Mouse (Mus musculus): Measurements from ENCODE around the gene Fmnl3. TPM values are rescaled to one million over a fixed set of nuclear protein-coding genes. Genes with fewer than 3 reads are reported as not detected.

Fmnl3 gene
- polyA plus RNA-seq, 1 experiment, result 13.7 TPM

DNA sequence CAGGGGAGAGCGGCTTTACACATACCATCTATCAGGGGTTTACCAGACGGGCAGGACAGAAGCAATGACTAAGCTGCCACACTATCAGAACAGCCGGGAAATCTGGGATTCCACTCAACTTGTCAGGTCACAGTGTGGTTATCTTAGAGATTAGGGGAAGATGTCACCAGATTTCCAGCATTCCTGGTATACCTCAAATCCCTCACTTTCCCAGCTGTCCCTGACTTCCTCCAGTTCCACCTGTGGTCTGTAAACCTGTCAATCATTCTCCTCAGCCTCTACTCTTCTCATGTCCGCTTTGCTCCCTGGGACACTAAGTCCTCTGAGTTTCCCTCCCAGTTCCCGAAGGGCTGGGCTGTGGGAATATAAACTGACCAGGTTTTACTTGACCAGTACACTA lies 18.0 kb downstream of the Fmnl3 start:
- no peak overlapping the region for H3K4me3 ChIP-seq (ENCODE audit: insufficient read depth, low read length)
- H3K4me1 ChIP-seq (ENCODE audit: control insufficient read depth, insufficient read depth, low read length), result no peaks in the 10 kb centered on the region
- no peak overlapping the region for H3K27ac ChIP-seq (ENCODE audit: insufficient read depth, low read length)
- TF ChIP-seq CTCF (IDR thresholded peaks at IDR 0.05; ENCODE audit: extremely low read depth, insufficient read depth, low read length), result no peak
- TF ChIP-seq POLR2A (IDR thresholded peaks at IDR 0.05; ENCODE audit: extremely low read depth, insufficient read depth, low read length), result no peak

DNA sequence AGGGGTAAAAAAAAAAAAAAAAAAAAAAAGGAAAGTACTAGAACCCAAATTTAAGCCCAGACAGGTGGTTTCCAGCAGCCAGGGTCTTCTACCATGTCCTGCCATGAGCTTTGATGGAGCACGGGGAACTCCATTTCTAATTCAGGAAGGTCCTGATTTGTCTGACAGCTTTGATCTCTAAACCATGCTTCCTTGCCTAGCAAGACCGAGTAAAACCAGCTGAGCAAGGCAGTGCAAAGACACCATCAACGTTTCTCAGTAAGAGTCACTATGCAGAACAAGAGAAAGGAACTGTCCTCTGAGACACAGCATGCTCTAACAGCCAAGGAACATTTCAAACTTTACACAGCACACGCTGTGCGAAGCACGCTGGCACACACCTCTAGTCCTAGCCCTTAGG lies 18.7 kb downstream of the Fmnl3 start:
- Histone ChIP-seq H3K27ac (ENCODE audit: insufficient read depth, low read length) (no peak overlapping the region), H3K4me1 (ENCODE audit: control insufficient read depth, insufficient read depth, low read length) (no peaks in the 10 kb centered on the region), H3K4me3 (ENCODE audit: insufficient read depth, low read length) (no peak overlapping the region)
- no peak for TF ChIP-seq POLR2A (IDR thresholded peaks at IDR 0.05; ENCODE audit: extremely low read depth, insufficient read depth, low read length)
- TF ChIP-seq CTCF (IDR thresholded peaks at IDR 0.05; ENCODE audit: extremely low read depth, insufficient read depth, low read length), result no peak

DNA sequence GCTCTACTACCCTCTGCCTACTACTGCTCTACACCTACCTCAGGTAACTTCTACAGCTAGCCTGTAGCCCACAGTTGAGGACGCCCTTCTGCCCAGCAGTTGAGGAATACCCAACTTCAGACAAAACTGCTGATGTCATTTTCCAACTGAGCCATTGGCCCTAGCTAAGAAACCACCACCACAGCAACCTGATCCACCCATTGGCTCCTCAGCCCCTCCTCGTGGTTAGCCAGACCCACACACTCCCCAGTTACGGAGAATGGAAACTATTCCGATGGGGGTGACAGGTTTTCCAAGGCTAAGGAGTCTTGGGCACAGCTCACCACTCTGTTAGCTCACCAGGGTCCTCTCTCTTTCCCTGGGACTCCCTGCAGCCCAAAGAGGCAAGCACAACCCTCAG lies 25.3 kb downstream of the Fmnl3 start:
- Histone ChIP-seq H3K27ac (ENCODE audit: insufficient read depth, low read length) (no peak overlapping the region), H3K4me3 (ENCODE audit: insufficient read depth, low read length) (no peak overlapping the region), H3K4me1 (ENCODE audit: control insufficient read depth, insufficient read depth, low read length) (peaks cover 10% of the 10 kb centered on the region)
- TF ChIP-seq CTCF (IDR thresholded peaks at IDR 0.05; ENCODE audit: extremely low read depth, insufficient read depth, low read length) (no peak), POLR2A (IDR thresholded peaks at IDR 0.05; ENCODE audit: extremely low read depth, insufficient read depth, low read length) (no peak)

DNA sequence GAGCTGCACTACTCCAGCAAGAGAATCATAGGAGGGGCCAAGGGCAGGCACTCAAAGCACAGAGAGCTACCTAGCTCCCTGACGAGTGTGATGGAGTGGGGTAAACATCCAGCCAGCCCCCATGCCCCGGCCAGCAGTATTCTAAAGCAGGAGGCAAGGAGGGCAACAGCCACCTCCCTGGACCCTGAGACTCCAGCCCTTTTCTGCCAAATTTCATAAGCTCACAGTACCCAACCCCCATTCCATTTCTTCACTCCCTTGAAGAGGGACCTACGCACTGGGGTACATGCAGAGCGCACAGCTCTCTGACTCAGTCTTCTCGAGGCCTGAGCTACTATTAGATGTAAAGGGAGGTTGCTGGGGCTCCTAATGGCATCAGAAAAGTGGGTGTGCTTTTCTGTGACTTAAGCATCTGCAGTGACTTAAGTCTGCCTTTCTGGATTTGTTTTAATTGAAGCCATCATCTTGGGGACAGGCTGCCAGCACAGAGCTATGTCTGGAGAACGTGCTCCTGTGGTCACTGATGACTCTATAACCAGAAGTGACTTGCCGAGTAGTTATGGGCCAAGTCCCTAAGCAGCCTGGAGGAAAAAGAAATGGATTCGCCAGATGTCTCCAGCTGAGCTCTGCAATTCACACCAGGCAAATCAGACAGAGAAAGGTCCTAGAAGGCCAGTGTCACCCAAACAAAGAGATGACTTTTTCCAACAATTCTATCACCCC lies 26.0 kb downstream of the Fmnl3 start:
- H3K4me3 ChIP-seq (ENCODE audit: insufficient read depth, low read length), result no peak overlapping the region
- 0 out of 2 replicates have a peak overlapping the region, but pooled peaks have one; percentile 5 for H3K27ac ChIP-seq (ENCODE audit: insufficient read depth, low read length)
- peaks cover 10% of the 10 kb centered on the region for H3K4me1 ChIP-seq (ENCODE audit: control insufficient read depth, insufficient read depth, low read length)
- no peak for TF ChIP-seq POLR2A (IDR thresholded peaks at IDR 0.05; ENCODE audit: extremely low read depth, insufficient read depth, low read length)
- TF ChIP-seq CTCF (IDR thresholded peaks at IDR 0.05; ENCODE audit: extremely low read depth, insufficient read depth, low read length), result no peak

DNA sequence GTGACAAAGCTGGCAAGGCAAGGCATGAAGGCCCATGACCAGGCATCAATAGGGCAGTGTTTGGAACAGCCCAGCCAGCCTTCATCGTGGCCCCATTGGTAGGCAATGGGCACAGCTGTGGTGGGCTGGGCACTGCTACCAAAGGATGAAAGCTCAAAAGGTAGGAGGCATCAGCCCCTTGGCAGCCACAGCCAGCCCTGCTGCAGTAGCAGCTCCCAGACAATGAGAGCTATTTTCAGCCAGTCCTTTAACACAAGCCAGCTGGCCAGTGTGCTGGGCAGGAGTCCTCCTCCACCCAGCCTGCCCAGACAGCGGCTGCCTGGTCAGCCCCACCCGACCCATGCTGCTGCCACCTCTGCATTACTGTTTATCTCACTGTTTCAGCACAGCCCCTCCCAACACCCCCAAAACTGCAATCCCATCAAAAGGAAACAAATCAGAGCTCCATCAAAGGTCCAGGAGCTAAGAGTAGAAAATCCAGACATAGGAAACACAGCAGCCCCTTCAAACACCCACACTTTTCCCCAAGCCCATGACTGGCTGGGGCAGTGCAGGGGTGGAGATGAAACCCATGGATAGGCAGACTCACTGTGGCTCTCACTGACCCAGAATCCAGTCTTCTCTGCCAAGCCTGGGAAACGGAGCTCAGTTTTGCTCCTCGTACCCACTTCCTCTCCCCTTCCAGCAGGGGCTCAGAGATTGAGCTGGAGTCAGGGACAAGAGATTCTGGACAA lies 26.7 kb downstream of the Fmnl3 start:
- no peak for TF ChIP-seq POLR2A (IDR thresholded peaks at IDR 0.05; ENCODE audit: extremely low read depth, insufficient read depth, low read length)
- no peak for TF ChIP-seq CTCF (IDR thresholded peaks at IDR 0.05; ENCODE audit: extremely low read depth, insufficient read depth, low read length)
- peak overlapping the region; percentile 26 for H3K27ac ChIP-seq (ENCODE audit: insufficient read depth, low read length)
- no peak overlapping the region for H3K4me3 ChIP-seq (ENCODE audit: insufficient read depth, low read length)
- H3K4me1 ChIP-seq (ENCODE audit: control insufficient read depth, insufficient read depth, low read length), result peaks cover 10% of the 10 kb centered on the region

DNA sequence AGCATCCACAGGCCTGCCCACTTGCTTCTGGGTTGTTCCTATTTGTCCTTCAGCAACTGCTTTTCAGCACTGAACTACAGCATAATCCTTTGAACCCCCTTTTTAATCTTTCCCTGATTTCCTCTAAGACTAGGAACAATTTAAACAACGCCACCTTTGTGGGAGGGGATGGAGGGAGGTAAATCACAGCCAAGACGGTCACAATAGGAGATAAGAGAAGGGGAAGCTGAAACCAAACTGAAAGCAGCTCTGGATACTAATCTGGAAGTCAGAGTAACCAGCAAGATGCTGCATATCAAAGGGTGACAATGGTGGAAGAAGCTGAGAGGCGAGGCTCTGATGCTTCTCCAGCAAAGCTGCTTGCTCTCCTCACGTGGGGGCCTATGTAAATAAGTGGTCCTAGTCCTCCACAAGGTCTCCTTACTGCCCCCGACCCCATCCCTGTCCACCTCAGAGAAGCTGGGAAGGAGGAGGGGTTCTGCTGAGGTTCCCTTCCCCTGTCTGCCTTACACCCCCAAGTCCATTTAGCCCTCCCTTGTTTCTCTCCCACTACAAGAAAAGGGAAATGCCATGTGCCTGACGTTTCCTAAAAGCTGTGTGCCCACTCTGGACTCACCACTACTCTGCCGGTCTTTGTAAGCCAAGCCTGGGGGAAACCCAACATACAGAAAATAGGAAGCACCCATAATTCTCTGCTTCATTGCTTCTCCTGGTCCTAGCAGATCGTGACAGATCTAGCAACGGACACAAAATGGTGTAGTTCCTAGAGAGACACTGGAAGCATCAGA lies 27.9 kb downstream of the Fmnl3 start:
- TF ChIP-seq POLR2A (IDR thresholded peaks at IDR 0.05; ENCODE audit: extremely low read depth, insufficient read depth, low read length) (no peak), CTCF (IDR thresholded peaks at IDR 0.05; ENCODE audit: extremely low read depth, insufficient read depth, low read length) (no peak)
- Histone ChIP-seq H3K27ac (ENCODE audit: insufficient read depth, low read length) (peak overlapping the region; percentile 26; the same call in 1 of the 2 replicates), H3K4me3 (ENCODE audit: insufficient read depth, low read length) (no peak overlapping the region), H3K4me1 (ENCODE audit: control insufficient read depth, insufficient read depth, low read length) (peaks cover 10% of the 10 kb centered on the region)

DNA sequence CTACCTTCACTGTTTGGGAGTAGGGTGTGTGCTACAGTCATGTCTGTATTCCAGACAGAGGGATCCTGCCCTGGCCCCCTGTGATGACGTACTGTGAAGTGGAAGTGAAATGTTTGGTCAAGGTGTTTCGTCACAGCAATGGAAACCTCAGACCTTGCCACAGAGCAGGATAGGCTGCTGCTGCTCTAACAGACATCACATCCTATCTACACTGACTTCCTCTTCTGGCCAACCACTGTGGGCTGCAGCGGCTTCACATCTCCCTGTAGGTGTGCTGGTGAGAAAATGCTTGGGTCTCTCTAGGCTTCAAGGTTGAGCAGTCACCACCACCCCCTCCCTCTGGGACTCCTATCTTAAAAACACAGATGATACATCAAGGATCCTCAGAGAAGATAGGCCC lies 29.2 kb downstream of the Fmnl3 start:
- Histone ChIP-seq H3K4me1 (ENCODE audit: control insufficient read depth, insufficient read depth, low read length) (peaks cover 10% of the 10 kb centered on the region), H3K4me3 (ENCODE audit: insufficient read depth, low read length) (no peak overlapping the region), H3K27ac (ENCODE audit: insufficient read depth, low read length) (no peak overlapping the region)
- TF ChIP-seq CTCF (IDR thresholded peaks at IDR 0.05; ENCODE audit: extremely low read depth, insufficient read depth, low read length) (no peak), POLR2A (IDR thresholded peaks at IDR 0.05; ENCODE audit: extremely low read depth, insufficient read depth, low read length) (no peak)

DNA sequence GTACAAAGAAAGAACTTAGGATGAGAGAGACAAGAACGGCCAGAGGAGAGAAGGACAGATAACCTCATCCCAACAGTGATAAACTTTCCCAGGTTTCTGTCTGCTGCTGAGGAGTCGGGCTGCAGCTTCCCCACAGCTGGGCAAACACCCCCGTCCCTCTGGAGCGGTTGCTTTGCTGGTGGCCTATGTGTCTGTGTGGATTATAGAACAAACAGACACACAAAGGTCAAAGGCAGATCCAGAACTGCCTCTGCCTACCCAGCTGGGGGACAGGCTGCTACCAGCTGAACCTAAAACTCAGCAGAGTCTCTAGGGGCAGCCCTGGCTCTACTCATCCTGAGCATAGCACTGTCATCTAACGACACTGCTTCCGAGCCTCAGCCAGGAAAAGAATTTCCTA lies 30.6 kb downstream of the Fmnl3 start:
- TF ChIP-seq POLR2A (IDR thresholded peaks at IDR 0.05; ENCODE audit: extremely low read depth, insufficient read depth, low read length) (no peak), CTCF (IDR thresholded peaks at IDR 0.05; ENCODE audit: extremely low read depth, insufficient read depth, low read length) (no peak)
- Histone ChIP-seq H3K4me3 (ENCODE audit: insufficient read depth, low read length) (no peak overlapping the region), H3K27ac (ENCODE audit: insufficient read depth, low read length) (no peak overlapping the region), H3K4me1 (ENCODE audit: control insufficient read depth, insufficient read depth, low read length) (peaks cover 10% of the 10 kb centered on the region)

DNA sequence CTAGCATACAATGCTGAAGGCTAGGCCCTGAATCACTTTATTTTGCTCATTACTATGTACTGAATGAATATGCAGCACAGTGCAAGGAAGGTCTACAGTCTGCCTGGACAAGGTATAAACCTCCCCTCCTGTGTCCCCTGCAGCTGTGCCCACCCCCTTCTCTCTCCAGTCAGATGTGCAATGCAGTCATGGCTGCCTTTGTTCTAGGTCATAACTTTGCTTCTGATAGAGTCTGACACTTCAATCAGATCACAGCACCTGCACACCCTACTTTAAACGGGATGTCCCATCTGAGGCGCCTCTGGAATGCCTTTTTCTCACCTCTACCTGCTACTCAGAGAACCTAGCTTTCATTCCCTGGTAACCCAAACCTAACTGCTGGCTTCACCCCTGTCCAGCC lies 31.4 kb downstream of the Fmnl3 start:
- Histone ChIP-seq H3K27ac (ENCODE audit: insufficient read depth, low read length) (no peak overlapping the region), H3K4me3 (ENCODE audit: insufficient read depth, low read length) (no peak overlapping the region), H3K4me1 (ENCODE audit: control insufficient read depth, insufficient read depth, low read length) (peaks cover 9% of the 10 kb centered on the region)
- TF ChIP-seq CTCF (IDR thresholded peaks at IDR 0.05; ENCODE audit: extremely low read depth, insufficient read depth, low read length), result no peak
- no peak for TF ChIP-seq POLR2A (IDR thresholded peaks at IDR 0.05; ENCODE audit: extremely low read depth, insufficient read depth, low read length)

All from cortical plate, adult 2 months (tissue).